Mouse (Mus musculus) intestine, embryonic 16.5 days (tissue): ENCODE measurements at regions not wholly inside any gene's neighbourhood (a gene's known extent, or its start where the extent isn't known, plus 50 kb on each side); places are given as distances from the start of the nearest gene placed in this dataset.

ENCODE experiments used
- ATAC-seq: fragments of 200-750 bp; cut with Nextera tagmentation; 2 replicates; pipeline ENCODE4 v1.8.0; 2017; ENCODE audit warnings: moderate TSS enrichment, moderate library complexity
- H3K27ac ChIP-seq: fragments of 300-500 bp; sonication (generic); 2 replicates; pipeline ENCODE4 v1.5.1; 2014; ENCODE audit warnings: mild to moderate bottlenecking, low read length
- H3K27me3 ChIP-seq: fragments of 300-500 bp; sonication (generic); replicated peaks from 2 replicates; pipeline ENCODE4 v1.6.1; 2014; ENCODE audit warnings: low read length, control low read depth, mixed read lengths; ENCODE audit not compliant: control insufficient read depth, insufficient read depth
- H3K36me3 ChIP-seq: fragments of 300-500 bp; sonication (generic); 2 replicates; pipeline ENCODE4 v1.6.1; 2014; ENCODE audit warnings: low read length, control low read depth; ENCODE audit not compliant: control insufficient read depth, insufficient read depth
- H3K4me1 ChIP-seq: fragments of 300-500 bp; sonication (generic); 2 replicates; pipeline ENCODE4 v1.6.1; 2014; ENCODE audit warnings: low read length, control low read depth, mixed read lengths; ENCODE audit not compliant: control insufficient read depth, insufficient read depth
- H3K4me2 ChIP-seq: fragments of 300-500 bp; sonication (generic); 2 replicates; pipeline ENCODE4 v1.6.1; 2014; ENCODE audit warnings: low read depth, low read length, control low read depth
- H3K4me3 ChIP-seq: fragments of 300-500 bp; sonication (generic); 2 replicates; pipeline ENCODE4 v1.5.1; 2014; ENCODE audit warnings: mild to moderate bottlenecking, low read length
- H3K9ac ChIP-seq: fragments of 300-500 bp; sonication (generic); 2 replicates; pipeline ENCODE4 v1.6.1; 2014; ENCODE audit warnings: low read depth, low read length
- H3K9me3 ChIP-seq: fragments of 300-500 bp; sonication (generic); 2 replicates; pipeline ENCODE4 v1.6.1; 2016; ENCODE audit warnings: low read length, control low read depth; ENCODE audit not compliant: control insufficient read depth
- WGBS: fragments of 180-500 bp; shearing (Covaris S2); extraction: QIAGEN DNeasy Blood & Tissue Kit; methylation state at CpG from one replicate; pipeline ENCODE4 v1.1.7; 2014; 5-methylcytosine and 5-hydroxymethylcytosine counted together

- Histone ChIP-seq H3K4me3 (no peak overlapping the region), H3K4me1 (no peaks in the 10 kb centered on the region), H3K27ac (no peak overlapping the region), H3K27me3 (no peaks in the 10 kb centered on the region), H3K36me3 (no peaks in the 10 kb centered on the region), H3K4me2 (no peak overlapping the region), H3K9ac (no peak overlapping the region), H3K9me3 (no peaks in the 10 kb centered on the region)
- ATAC-seq = no peak
- WGBS = 73% methylated on average over 7 of the region's 7 CpGs
Measured at GRCm38 (mm10) chr17:51321868-51322267, 142.7 kb upstream of the Tbc1d5 start.

DNA sequence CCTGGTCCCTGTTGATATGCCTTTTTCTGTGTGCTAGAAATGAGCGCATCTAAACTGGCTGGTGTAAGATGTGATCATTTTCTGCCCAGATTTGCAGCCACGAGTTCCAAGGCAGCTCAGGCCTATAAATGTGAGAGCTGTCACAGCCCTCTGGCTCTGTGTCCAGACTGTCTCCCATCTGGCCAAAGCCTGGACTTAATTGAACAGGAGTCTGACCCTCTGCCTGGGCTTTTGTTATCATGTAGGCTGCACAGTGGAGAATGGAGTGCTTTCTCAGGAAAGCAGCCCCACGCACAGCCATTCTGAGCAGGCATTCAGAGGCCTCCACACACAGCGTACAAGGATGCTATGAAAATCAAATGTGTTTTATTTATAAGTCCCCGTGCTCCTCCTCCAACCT, 141.9 kb upstream of the Tbc1d5 start:
- Histone ChIP-seq H3K27me3 (no peaks in the 10 kb centered on the region), H3K27ac (no peak overlapping the region), H3K4me3 (no peak overlapping the region), H3K4me2 (no peak overlapping the region), H3K9me3 (no peaks in the 10 kb centered on the region), H3K4me1 (no peaks in the 10 kb centered on the region), H3K36me3 (no peaks in the 10 kb centered on the region), H3K9ac (no peak overlapping the region)
- 75% methylated on average over 5 of the region's 5 CpGs for WGBS
- no peak for ATAC-seq

DNA sequence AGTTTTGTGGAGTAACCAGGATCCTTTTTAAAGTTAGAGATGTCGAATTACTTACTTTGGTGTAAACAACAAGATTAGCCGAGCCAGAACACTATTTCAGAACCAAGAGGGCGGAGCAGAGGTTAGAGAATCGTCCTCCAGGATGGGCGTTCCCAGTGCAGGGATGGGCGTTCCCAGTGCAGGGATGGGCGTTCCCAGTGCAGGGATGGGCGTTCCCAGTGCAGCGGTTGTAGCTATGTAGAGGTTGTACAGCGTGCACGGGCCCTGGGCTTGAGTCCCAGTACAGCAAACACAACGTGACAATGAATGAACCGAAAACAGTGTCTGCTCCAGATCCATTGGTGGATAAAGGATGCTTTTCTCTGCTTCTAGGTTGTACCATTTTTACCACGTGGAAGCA, 125.8 kb upstream of the Tbc1d5 start:
- Histone ChIP-seq H3K4me1 (no peaks in the 10 kb centered on the region), H3K27me3 (no peaks in the 10 kb centered on the region), H3K4me2 (no peak overlapping the region), H3K36me3 (no peaks in the 10 kb centered on the region), H3K9ac (no peak overlapping the region), H3K9me3 (no peaks in the 10 kb centered on the region), H3K27ac (no peak overlapping the region), H3K4me3 (no peak overlapping the region)
- peak; percentile 50; the same call in 1 of the 2 replicates for ATAC-seq
- 49% methylated on average over 14 of the region's 14 CpGs for WGBS

DNA sequence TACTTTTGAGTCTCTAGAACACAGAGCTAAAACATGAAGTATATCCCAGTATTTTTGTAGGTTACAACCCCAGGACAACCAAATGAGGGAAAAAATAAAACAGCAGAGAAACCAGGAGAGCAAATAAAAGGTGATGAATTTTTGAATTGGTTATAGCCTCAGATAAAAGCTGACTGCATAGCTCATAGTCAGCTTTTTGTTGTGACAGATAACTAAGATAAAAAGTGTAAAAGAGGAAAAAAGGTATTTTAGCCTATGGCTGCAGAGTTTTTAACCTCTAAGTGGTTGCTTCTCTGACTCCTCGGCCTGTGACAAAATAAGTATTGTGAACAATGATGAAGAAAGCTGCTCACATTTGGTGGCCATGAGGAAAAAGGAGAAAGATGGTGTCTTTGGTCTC, 111.6 kb upstream of the Tbc1d5 start:
- no peaks in the 10 kb centered on the region for H3K36me3 ChIP-seq
- no peaks in the 10 kb centered on the region for H3K27me3 ChIP-seq
- no peak overlapping the region for H3K9ac ChIP-seq
- no peak overlapping the region for H3K4me3 ChIP-seq
- ATAC-seq = no peak
- H3K27ac ChIP-seq = no peak overlapping the region
- no peaks in the 10 kb centered on the region for H3K4me1 ChIP-seq
- WGBS = 94% methylated on average over 1 of the region's 1 CpGs
- no peaks in the 10 kb centered on the region for H3K9me3 ChIP-seq
- no peak overlapping the region for H3K4me2 ChIP-seq

- no peak for ATAC-seq
- Histone ChIP-seq H3K36me3 (no peaks in the 10 kb centered on the region), H3K4me2 (no peak overlapping the region), H3K27me3 (no peaks in the 10 kb centered on the region), H3K9me3 (no peaks in the 10 kb centered on the region), H3K9ac (no peak overlapping the region), H3K27ac (no peak overlapping the region), H3K4me3 (no peak overlapping the region), H3K4me1 (no peaks in the 10 kb centered on the region)
- 80% methylated on average over 7 of the region's 7 CpGs for WGBS
Measured at GRCm38 (mm10) chr17:51288751-51289150, 109.6 kb upstream of the Tbc1d5 start.

DNA sequence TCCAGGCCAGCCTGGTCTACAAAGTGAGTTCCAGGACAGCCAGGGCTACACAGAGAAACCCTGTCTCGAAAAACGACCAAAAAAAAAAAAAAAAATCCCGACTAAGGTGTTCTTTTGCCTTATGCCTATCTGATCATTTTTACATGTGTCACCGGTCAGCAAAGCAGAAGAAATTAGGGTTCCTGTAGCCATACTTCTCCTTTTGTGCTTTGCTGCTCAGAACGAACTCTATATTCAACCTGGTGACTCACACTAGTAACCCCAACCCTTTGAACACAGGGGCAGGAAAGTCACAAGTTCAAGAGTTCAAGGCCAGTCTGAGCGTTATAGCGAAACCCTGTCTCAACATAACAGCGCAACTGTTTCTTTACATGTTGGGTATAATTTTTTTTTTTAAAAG, 108.7 kb upstream of the Tbc1d5 start:
- Histone ChIP-seq H3K27ac (no peak overlapping the region), H3K27me3 (no peaks in the 10 kb centered on the region), H3K4me3 (no peak overlapping the region), H3K36me3 (no peaks in the 10 kb centered on the region), H3K9me3 (no peaks in the 10 kb centered on the region), H3K9ac (no peak overlapping the region), H3K4me2 (no peak overlapping the region), H3K4me1 (no peaks in the 10 kb centered on the region)
- no peak for ATAC-seq
- WGBS = 90% methylated on average over 8 of the region's 8 CpGs

DNA sequence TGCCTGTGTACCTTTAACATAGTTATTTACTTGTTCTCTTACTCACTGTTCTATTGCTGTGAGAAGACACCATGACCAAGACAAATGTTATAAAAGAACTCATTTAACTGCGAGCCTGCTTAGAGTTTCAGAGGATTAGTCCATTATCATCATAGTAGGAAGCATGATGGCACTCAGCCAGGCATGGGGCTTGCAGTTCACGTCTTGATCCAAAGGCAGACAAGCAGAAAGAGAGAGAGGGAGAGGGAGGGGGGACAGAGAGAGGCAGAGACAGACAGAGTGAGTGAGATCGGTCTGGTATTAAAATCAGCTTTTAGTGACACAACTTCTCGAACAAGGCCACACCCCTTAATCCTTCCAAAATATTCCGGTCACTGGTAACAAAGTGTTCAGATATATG, 106.2 kb upstream of the Tbc1d5 start:
- Histone ChIP-seq H3K4me2 (no peak overlapping the region), H3K27me3 (no peaks in the 10 kb centered on the region), H3K4me3 (no peak overlapping the region), H3K4me1 (no peaks in the 10 kb centered on the region), H3K9ac (no peak overlapping the region), H3K36me3 (no peaks in the 10 kb centered on the region), H3K9me3 (no peaks in the 10 kb centered on the region), H3K27ac (no peak overlapping the region)
- WGBS = 69% methylated on average over 5 of the region's 5 CpGs
- ATAC-seq = no peak

- Histone ChIP-seq H3K9me3 (no peaks in the 10 kb centered on the region), H3K4me3 (no peak overlapping the region), H3K9ac (no peak overlapping the region), H3K27me3 (no peaks in the 10 kb centered on the region), H3K36me3 (no peaks in the 10 kb centered on the region), H3K4me1 (no peaks in the 10 kb centered on the region), H3K4me2 (no peak overlapping the region), H3K27ac (no peak overlapping the region)
- 75% methylated on average over 7 of the region's 7 CpGs for WGBS
- ATAC-seq = no peak
Measured at GRCm38 (mm10) chr17:51278771-51279170, 99.6 kb upstream of the Tbc1d5 start.

DNA sequence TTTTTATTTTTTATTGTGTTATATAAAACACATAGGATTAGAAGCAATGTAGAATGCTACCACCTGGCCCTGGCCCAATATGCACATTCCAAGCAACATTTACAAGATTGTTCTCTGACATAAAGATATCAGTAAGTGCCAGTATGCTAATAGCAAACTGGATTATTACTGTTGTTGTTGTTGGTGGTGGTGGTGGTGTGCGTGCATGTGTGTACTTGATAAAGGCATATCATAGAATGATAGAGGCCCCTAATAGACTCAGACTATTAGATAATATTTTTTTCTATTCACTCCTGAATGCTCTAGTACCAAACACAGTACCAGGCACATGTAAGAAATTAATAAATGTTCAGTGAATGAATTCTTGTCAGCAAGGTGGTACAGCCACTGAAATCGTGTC, 98.9 kb upstream of the Tbc1d5 start:
- no peak for ATAC-seq
- H3K4me3 ChIP-seq = no peak overlapping the region
- no peak overlapping the region for H3K27ac ChIP-seq
- no peaks in the 10 kb centered on the region for H3K36me3 ChIP-seq
- WGBS = 84% methylated on average over 2 of the region's 2 CpGs
- no peaks in the 10 kb centered on the region for H3K4me1 ChIP-seq
- no peak overlapping the region for H3K9ac ChIP-seq
- H3K27me3 ChIP-seq = no peaks in the 10 kb centered on the region
- H3K4me2 ChIP-seq = no peak overlapping the region
- no peaks in the 10 kb centered on the region for H3K9me3 ChIP-seq

DNA sequence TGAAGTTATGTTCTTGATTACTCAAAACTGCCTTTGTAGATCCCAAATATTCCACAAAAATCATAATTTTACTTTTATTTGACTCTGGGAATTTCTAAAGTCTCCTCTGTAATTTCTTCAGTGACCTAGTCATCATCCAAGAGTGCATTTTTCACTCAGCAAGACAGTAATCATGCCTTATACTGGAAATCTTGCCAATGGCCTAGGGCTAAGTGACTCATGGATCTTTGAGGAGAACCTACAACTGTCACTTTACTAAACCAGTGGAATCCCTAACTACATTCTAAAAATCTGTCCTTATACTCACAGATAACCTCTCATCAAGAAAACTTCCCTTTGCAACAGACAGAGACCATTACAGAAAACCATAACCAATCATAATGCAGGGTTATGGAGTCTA, 98.0 kb upstream of the Tbc1d5 start:
- no peak for ATAC-seq
- Histone ChIP-seq H3K27ac (no peak overlapping the region), H3K9ac (no peak overlapping the region), H3K36me3 (no peaks in the 10 kb centered on the region), H3K4me2 (no peak overlapping the region), H3K4me1 (no peaks in the 10 kb centered on the region), H3K27me3 (no peaks in the 10 kb centered on the region), H3K9me3 (no peaks in the 10 kb centered on the region), H3K4me3 (no peak overlapping the region)
